Mouse (Mus musculus): Measurements from ENCODE around the gene Fgf10. TPM values are rescaled to one million over a fixed set of nuclear protein-coding genes. Genes with fewer than 3 reads are reported as not detected.
A peak's percentile ranks its signal among the peaks of the same experiment; 100 is the strongest.

The Fgf10 gene
- polyA plus RNA-seq (2014; fragmentation: Nextera tagmentation; extraction: Ambion mirVana) = 3.4 and 5.2 TPM in 2 replicates

GRCm38 (mm10) chr13:118669491-118669890 is at the start of gene Fgf10:
TSS of gene Fgf10 (plus strand) at chr13:118669791.
- WGBS = 92% methylated on average over 7 of the region's 7 CpGs

DNA sequence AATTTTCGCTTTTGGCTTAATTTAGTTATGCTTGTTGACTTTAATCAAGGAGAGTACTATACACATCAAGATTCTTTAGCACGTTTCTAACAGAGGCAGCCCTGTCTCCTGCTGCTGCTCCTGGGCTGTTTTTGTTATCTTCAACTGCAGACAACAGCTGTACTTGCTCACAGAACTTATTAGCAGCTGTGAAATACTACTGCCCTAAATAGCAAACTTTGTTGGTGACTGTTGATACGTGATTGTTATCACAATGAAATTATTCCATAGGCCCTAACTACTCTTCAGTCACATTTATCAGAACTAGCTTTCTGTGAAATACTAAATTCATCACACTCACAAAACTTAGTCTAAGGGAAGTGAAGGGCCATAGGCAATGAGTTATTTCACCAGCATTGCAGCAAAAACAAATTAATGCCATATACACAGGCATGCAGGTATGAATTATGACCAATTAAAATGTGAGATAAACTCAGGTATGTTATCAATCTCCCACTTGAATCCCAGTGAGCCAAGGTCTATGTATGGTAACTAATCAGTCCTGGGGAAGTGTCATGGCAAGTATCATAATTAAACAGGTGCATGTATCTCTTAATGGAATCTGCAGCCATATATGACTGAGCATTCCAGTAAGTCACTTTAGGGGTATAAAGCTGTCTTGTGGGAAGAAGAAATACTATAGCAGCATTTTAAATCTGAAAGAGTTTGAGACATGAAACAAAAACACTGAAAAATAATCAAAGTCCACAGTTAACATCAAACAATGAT is 39.7 kb upstream of the Fgf10 start:
- H3K4me1 ChIP-seq (ENCODE audit: control insufficient read depth, insufficient read depth, low read length) = no peaks in the 10 kb centered on the region
- no peak overlapping the region for H3K27ac ChIP-seq (ENCODE audit: low read depth, low read length)
- no peak overlapping the region for H3K4me3 ChIP-seq (ENCODE audit: low read length)
- no peak overlapping the region for H3K4me2 ChIP-seq (replicated peaks; ENCODE audit: low read depth, low read length)
- H3K27me3 ChIP-seq (ENCODE audit: control insufficient read depth, insufficient read depth, low read length) = no peaks in the 10 kb centered on the region
- H3K36me3 ChIP-seq (ENCODE audit: control insufficient read depth, insufficient read depth, low read length) = no peaks in the 10 kb centered on the region
- H3K9ac ChIP-seq (ENCODE audit: low read depth, low read length) = no peak overlapping the region
- ATAC-seq (ENCODE audit: low FRiP score, low TSS enrichment) = no peak
- H3K9me3 ChIP-seq (ENCODE audit: control insufficient read depth, low read length) = no peaks in the 10 kb centered on the region
- WGBS = 42% methylated on average over 3 of the region's 3 CpGs

More at GRCm38 (mm10) chr13:118669491-118669890, at the start of gene Fgf10:
- H3K4me3 ChIP-seq (ENCODE audit: low read length) = no peak within 1 kb of the TSS
- no peaks in the 10 kb centered on the region for H3K9me3 ChIP-seq (ENCODE audit: control insufficient read depth, low read length)
- no peak within 1 kb of the TSS for H3K9ac ChIP-seq (ENCODE audit: low read depth, low read length)
- H3K27me3 ChIP-seq (ENCODE audit: control insufficient read depth, insufficient read depth, low read length) = no peaks in the 10 kb centered on the region
- no peak within 1 kb of the TSS for H3K27ac ChIP-seq (ENCODE audit: low read depth, low read length)
- H3K36me3 ChIP-seq (ENCODE audit: control insufficient read depth, insufficient read depth, low read length) = no peaks in the 10 kb centered on the region
- no peak for ATAC-seq (ENCODE audit: low FRiP score, low TSS enrichment)
- H3K4me2 ChIP-seq (replicated peaks; ENCODE audit: low read depth, low read length) = no peak within 1 kb of the TSS
- H3K4me1 ChIP-seq (ENCODE audit: control insufficient read depth, insufficient read depth, low read length) = no peaks in the 10 kb centered on the region

DNA sequence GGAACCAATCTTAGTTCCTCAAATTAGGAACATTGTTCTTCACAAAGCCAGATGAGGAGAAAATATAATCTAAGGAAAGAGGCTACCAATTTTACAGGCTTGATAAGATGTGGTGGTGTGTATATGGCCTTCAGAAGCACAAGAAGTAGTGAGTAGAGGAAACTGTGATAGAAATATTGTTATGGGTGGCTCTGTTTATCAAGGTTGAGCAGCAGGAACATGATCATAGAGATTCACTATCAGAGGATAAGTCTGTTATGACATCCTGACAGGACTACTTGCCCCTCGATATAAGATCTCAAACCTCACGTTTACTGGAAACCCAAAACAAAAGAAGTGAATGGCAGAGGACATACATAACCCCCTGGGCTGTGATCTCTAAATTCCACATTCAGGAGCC is 38.1 kb upstream of the Fgf10 start:
- Histone ChIP-seq H3K27ac (ENCODE audit: low read depth, low read length) (no peak overlapping the region), H3K9ac (ENCODE audit: low read depth, low read length) (no peak overlapping the region), H3K27me3 (ENCODE audit: control insufficient read depth, insufficient read depth, low read length) (no peaks in the 10 kb centered on the region), H3K4me2 (replicated peaks; ENCODE audit: low read depth, low read length) (no peak overlapping the region), H3K4me1 (ENCODE audit: control insufficient read depth, insufficient read depth, low read length) (no peaks in the 10 kb centered on the region), H3K9me3 (ENCODE audit: control insufficient read depth, low read length) (no peaks in the 10 kb centered on the region), H3K4me3 (ENCODE audit: low read length) (no peak overlapping the region), H3K36me3 (ENCODE audit: control insufficient read depth, insufficient read depth, low read length) (no peaks in the 10 kb centered on the region)
- ATAC-seq (ENCODE audit: low FRiP score, low TSS enrichment) = no peak
- WGBS = 96% methylated on average over 2 of the region's 2 CpGs

DNA sequence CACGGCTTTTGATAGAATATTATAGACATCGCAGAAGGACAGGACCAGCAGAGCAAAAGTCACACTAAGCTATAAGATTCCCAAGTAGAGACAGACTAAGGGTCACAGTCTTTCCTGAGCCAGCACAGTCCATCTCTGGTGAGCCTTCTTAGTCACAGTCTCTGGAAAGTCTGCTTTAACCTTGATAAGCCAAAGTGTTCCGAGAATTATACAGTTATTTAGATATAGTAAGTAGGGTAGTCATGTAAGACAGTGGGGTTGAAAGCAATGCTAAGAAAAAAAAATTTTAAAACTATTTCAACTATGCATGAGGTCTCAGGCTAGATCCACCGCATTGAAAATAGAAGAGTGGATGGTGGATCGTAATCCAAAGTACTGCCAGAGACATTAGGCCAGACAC is 33.5 kb upstream of the Fgf10 start:
- Histone ChIP-seq H3K4me2 (replicated peaks; ENCODE audit: low read depth, low read length) (no peak overlapping the region), H3K9me3 (ENCODE audit: control insufficient read depth, low read length) (no peaks in the 10 kb centered on the region), H3K27me3 (ENCODE audit: control insufficient read depth, insufficient read depth, low read length) (no peaks in the 10 kb centered on the region), H3K36me3 (ENCODE audit: control insufficient read depth, insufficient read depth, low read length) (no peaks in the 10 kb centered on the region), H3K4me1 (ENCODE audit: control insufficient read depth, insufficient read depth, low read length) (no peaks in the 10 kb centered on the region), H3K27ac (ENCODE audit: low read depth, low read length) (no peak overlapping the region), H3K4me3 (ENCODE audit: low read length) (no peak overlapping the region), H3K9ac (ENCODE audit: low read depth, low read length) (no peak overlapping the region)
- 91% methylated on average over 5 of the region's 5 CpGs for WGBS
- no peak for ATAC-seq (ENCODE audit: low FRiP score, low TSS enrichment)

GRCm38 (mm10) chr13:118642585-118642984 is 27.0 kb upstream of the Fgf10 start:
- Histone ChIP-seq H3K4me1 (ENCODE audit: control insufficient read depth, insufficient read depth, low read length) (no peaks in the 10 kb centered on the region), H3K27me3 (ENCODE audit: control insufficient read depth, insufficient read depth, low read length) (no peaks in the 10 kb centered on the region), H3K9ac (ENCODE audit: low read depth, low read length) (no peak overlapping the region), H3K9me3 (ENCODE audit: control insufficient read depth, low read length) (no peaks in the 10 kb centered on the region), H3K4me2 (replicated peaks; ENCODE audit: low read depth, low read length) (no peak overlapping the region), H3K27ac (ENCODE audit: low read depth, low read length) (no peak overlapping the region), H3K4me3 (ENCODE audit: low read length) (no peak overlapping the region), H3K36me3 (ENCODE audit: control insufficient read depth, insufficient read depth, low read length) (no peaks in the 10 kb centered on the region)
- WGBS = 59% methylated on average over 3 of the region's 3 CpGs
- no peak for ATAC-seq (ENCODE audit: low FRiP score, low TSS enrichment)

DNA sequence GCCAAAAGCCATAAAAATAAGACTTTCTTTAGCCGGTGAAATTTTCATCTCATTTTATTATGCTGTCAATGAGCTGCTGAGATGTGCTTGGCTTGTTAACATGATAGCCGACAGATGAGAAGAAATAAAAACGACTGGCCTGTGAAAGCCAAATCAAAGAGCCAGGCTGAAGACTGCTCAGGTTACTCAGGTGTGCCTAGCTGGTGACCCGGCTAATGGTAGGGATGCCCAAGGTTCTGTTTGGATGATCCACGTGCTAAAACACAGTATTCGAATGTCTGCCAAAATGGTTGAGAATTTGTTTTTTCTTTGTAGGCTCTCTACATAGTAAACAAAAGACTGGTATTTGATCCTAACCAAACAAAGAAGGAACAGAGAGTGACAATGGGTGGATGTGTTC is 26.5 kb upstream of the Fgf10 start:
- no peak overlapping the region for H3K27ac ChIP-seq (ENCODE audit: low read depth, low read length)
- H3K4me3 ChIP-seq (ENCODE audit: low read length) = no peak overlapping the region
- no peak overlapping the region for H3K4me2 ChIP-seq (replicated peaks; ENCODE audit: low read depth, low read length)
- 30% methylated on average over 6 of the region's 6 CpGs for WGBS
- H3K9me3 ChIP-seq (ENCODE audit: control insufficient read depth, low read length) = no peaks in the 10 kb centered on the region
- H3K4me1 ChIP-seq (ENCODE audit: control insufficient read depth, insufficient read depth, low read length) = no peaks in the 10 kb centered on the region
- H3K36me3 ChIP-seq (ENCODE audit: control insufficient read depth, insufficient read depth, low read length) = no peaks in the 10 kb centered on the region
- H3K27me3 ChIP-seq (ENCODE audit: control insufficient read depth, insufficient read depth, low read length) = no peaks in the 10 kb centered on the region
- H3K9ac ChIP-seq (ENCODE audit: low read depth, low read length) = no peak overlapping the region
- peak; percentile 95 for ATAC-seq (ENCODE audit: low FRiP score, low TSS enrichment)

DNA sequence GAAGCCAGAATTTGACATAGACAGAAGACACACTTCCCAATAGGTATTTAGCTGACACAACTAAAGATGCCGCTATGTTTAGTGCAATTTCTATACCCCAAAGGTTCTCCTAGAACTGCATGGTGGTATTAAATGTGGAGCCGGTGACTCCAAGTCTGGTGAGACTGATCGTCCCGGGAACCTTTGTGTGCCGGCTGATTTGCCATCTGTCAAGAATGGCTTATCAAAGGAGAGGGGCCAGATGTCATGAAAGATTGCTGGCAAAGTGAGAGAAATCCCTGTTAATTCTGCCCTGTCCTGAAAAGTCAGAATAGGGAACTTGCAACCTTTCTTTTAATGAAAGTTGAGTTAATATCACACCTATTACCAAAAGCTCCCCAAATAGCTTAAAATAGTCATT is 12.6 kb upstream of the Fgf10 start:
- no peak for ATAC-seq (ENCODE audit: low FRiP score, low TSS enrichment)
- Histone ChIP-seq H3K4me3 (ENCODE audit: low read length) (no peak overlapping the region), H3K9me3 (ENCODE audit: control insufficient read depth, low read length) (no peaks in the 10 kb centered on the region), H3K9ac (ENCODE audit: low read depth, low read length) (no peak overlapping the region), H3K4me2 (replicated peaks; ENCODE audit: low read depth, low read length) (no peak overlapping the region), H3K36me3 (ENCODE audit: control insufficient read depth, insufficient read depth, low read length) (no peaks in the 10 kb centered on the region), H3K27ac (ENCODE audit: low read depth, low read length) (no peak overlapping the region), H3K4me1 (ENCODE audit: control insufficient read depth, insufficient read depth, low read length) (no peaks in the 10 kb centered on the region), H3K27me3 (ENCODE audit: control insufficient read depth, insufficient read depth, low read length) (no peaks in the 10 kb centered on the region)
- WGBS = 73% methylated on average over 5 of the region's 5 CpGs

DNA sequence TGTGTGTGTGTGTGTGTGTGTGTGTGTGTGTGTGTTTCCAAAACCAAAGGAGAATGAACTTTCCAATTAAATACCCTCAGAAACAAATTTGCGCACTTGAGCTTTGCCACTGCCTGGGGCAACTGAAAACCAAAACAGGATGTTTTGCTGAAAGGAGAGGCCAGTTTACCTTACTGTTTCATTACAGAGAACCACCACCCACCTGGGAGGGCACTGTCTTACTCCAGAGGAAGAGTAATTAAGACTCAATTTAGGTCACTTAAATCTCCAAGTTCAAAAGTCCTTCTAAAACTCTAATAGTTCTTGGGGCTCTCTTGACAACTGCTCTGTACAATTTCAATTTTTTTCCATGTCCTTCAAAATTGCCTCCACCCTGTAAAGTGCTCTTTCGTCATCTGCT is 11.6 kb upstream of the Fgf10 start:
- H3K27ac ChIP-seq (ENCODE audit: low read depth, low read length) = no peak overlapping the region
- ATAC-seq (ENCODE audit: low FRiP score, low TSS enrichment) = no peak
- H3K9ac ChIP-seq (ENCODE audit: low read depth, low read length) = no peak overlapping the region
- H3K4me2 ChIP-seq (replicated peaks; ENCODE audit: low read depth, low read length) = no peak overlapping the region
- H3K4me3 ChIP-seq (ENCODE audit: low read length) = no peak overlapping the region
- no peaks in the 10 kb centered on the region for H3K27me3 ChIP-seq (ENCODE audit: control insufficient read depth, insufficient read depth, low read length)
- no peaks in the 10 kb centered on the region for H3K4me1 ChIP-seq (ENCODE audit: control insufficient read depth, insufficient read depth, low read length)
- no peaks in the 10 kb centered on the region for H3K9me3 ChIP-seq (ENCODE audit: control insufficient read depth, low read length)
- 85% methylated on average over 2 of the region's 2 CpGs for WGBS
- no peaks in the 10 kb centered on the region for H3K36me3 ChIP-seq (ENCODE audit: control insufficient read depth, insufficient read depth, low read length)

DNA sequence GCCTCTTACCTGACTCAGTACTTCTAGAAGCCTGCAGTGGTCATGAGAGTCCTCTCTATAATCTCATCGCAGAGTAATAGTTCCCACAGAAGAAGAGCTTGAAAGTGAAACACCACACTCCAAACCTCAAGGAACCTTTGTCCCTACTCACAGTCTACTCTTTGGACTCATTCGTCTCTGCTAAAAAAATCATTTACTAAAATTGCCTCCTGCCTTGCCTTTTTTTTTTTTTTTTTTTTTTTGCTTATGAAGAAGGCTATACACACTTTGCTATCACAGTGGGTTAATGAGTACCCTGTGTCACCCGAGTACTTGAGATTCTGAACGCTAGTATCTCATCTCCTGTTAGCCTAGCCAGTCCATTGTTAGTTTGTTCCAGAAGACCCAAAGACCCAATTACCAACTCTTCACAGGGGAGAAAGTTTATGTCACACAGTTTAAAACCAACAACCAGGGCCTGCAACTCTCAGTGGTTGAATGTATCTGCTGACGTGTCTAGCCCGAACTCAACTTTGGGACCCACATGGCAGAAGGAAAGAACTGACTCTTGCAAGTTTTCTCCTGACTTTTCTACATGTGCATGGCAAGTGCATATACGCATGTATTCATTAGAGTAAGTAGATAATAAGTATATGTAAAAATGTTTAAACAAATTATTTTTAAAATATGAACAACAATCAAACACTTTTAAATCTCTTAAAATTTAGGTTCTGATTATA is 10.8 kb upstream of the Fgf10 start:
- H3K4me3 ChIP-seq (ENCODE audit: low read length) = no peak overlapping the region
- no peaks in the 10 kb centered on the region for H3K36me3 ChIP-seq (ENCODE audit: control insufficient read depth, insufficient read depth, low read length)
- no peaks in the 10 kb centered on the region for H3K4me1 ChIP-seq (ENCODE audit: control insufficient read depth, insufficient read depth, low read length)
- 87% methylated on average over 7 of the region's 7 CpGs for WGBS
- H3K27me3 ChIP-seq (ENCODE audit: control insufficient read depth, insufficient read depth, low read length) = no peaks in the 10 kb centered on the region
- H3K9ac ChIP-seq (ENCODE audit: low read depth, low read length) = no peak overlapping the region
- no peaks in the 10 kb centered on the region for H3K9me3 ChIP-seq (ENCODE audit: control insufficient read depth, low read length)
- H3K27ac ChIP-seq (ENCODE audit: low read depth, low read length) = no peak overlapping the region
- no peak overlapping the region for H3K4me2 ChIP-seq (replicated peaks; ENCODE audit: low read depth, low read length)
- ATAC-seq (ENCODE audit: low FRiP score, low TSS enrichment) = no peak

Data from kidney, embryonic 14.5 days (tissue).